Mouse (Mus musculus) limb, embryonic 12.5 days (tissue): ENCODE measurements around the gene Celsr1. TPM values are rescaled to one million over a fixed set of nuclear protein-coding genes. Genes with fewer than 3 reads are reported as not detected.
A peak's percentile ranks its signal among the peaks of the same experiment; 100 is the strongest.

Experiments used
- ATAC-seq: fragments of 200-750 bp; cut with Nextera tagmentation; 2 replicates; pipeline ENCODE4 v1.8.0; 2017; ENCODE audit warnings: low read depth, moderate TSS enrichment; ENCODE audit not compliant: insufficient number of reproducible peaks, insufficient read depth, low FRiP score, low TSS enrichment
- H3K27ac ChIP-seq: fragments of 300-500 bp; sonication (generic); 2 replicates; pipeline ENCODE4 v1.5.1; 2016; ENCODE audit warnings: mild to moderate bottlenecking, moderate library complexity
- H3K27me3 ChIP-seq: fragments of 300-500 bp; sonication (generic); 2 replicates; pipeline ENCODE4 v1.6.1; 2016; ENCODE audit warnings: mild to moderate bottlenecking, moderate library complexity
- H3K36me3 ChIP-seq: fragments of 300-500 bp; sonication (generic); 2 replicates; pipeline ENCODE4 v1.6.1; 2016; ENCODE audit warnings: mild to moderate bottlenecking, moderate library complexity
- H3K4me1 ChIP-seq: fragments of 300-500 bp; sonication (generic); replicated peaks from 2 replicates; pipeline ENCODE4 v1.6.1; 2016
- H3K4me2 ChIP-seq: fragments of 300-500 bp; sonication (generic); 2 replicates; pipeline ENCODE4 v1.6.1; 2016; ENCODE audit warnings: mild to moderate bottlenecking, moderate library complexity
- H3K4me3 ChIP-seq: fragments of 300-500 bp; sonication (generic); replicated peaks from 2 replicates; pipeline ENCODE4 v1.5.1; 2016; ENCODE audit warnings: mild to moderate bottlenecking
- H3K9ac ChIP-seq: fragments of 300-500 bp; sonication (generic); replicated peaks from 2 replicates; pipeline ENCODE4 v1.6.1; 2016; ENCODE audit warnings: mild to moderate bottlenecking, moderate library complexity
- H3K9me3 ChIP-seq: fragments of 300-500 bp; sonication (generic); 2 replicates; pipeline ENCODE4 v1.6.1; 2016; ENCODE audit warnings: mild to moderate bottlenecking, moderate library complexity
- WGBS: fragments of 180-500 bp; shearing (Covaris S2); methylation state at CpG from one replicate; pipeline ENCODE4 v1.1.7; 2016; 5-methylcytosine and 5-hydroxymethylcytosine counted together
- polyA plus RNA-seq: library from polyadenylated mRNA; unstranded; fragments of >200 nt; fragmentation: Nextera tagmentation; extraction: Ambion mirVana; gene quantifications from 2 replicates; pipeline ENCODE4 v1.2.1, GENCODE M21; 2016

Celsr1 gene
- polyA plus RNA-seq, 1 experiment from 2014 or later, result 1.9 TPM

DNA sequence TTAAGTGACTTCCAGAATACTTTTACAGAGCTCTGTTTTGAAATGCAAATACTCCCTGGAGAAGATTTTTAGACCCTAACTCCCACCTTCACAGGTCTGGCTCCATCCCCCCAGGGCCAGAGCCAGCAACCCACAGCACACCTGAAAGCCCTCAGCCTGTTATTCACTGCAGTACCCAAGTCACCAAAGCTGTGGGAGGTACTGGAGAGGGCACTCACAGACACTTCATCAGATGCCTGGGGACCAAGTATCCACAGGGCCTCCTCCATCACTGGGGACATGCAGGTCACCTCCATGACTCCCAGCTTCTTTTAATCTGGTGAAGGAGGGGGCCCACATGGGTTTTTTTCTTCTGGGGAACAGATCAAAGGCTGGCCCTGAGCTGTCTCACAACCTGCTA, 40.2 kb downstream of the Celsr1 start:
- Histone ChIP-seq H3K36me3 (no peaks in the 10 kb centered on the region), H3K27ac (peak overlapping the region; percentile 67), H3K9ac (no peak overlapping the region), H3K9me3 (no peaks in the 10 kb centered on the region), H3K4me2 (no peak overlapping the region; the same call in 1 of the 2 replicates), H3K27me3 (no peaks in the 10 kb centered on the region), H3K4me1 (peaks cover 52% of the 10 kb centered on the region), H3K4me3 (no peak overlapping the region)
- no peak for ATAC-seq

DNA sequence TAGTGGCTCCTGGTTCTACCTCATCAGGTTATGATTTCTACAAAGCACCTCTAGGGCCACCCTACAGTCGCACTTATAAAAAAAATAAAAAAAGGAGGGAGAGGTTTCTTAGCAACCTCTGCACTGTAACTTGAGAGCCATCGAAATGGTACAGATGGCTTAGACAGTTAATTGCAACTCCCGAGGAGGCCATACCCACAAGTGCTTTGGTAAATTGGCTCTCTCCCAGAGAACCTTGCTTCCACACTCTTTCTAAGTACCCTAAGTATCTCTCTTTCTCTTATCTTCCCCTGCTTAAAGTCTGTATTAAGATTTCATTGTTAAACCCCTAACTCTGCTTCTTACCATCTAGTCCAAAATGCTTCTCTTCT, 41.5 kb downstream of the Celsr1 start:
- peak overlapping the region; percentile 58; the same call in 1 of the 2 replicates for H3K27ac ChIP-seq
- 0 out of 2 replicates have a peak, but pooled peaks have one; percentile 17 for ATAC-seq
- peaks cover 47% of the 10 kb centered on the region for H3K4me1 ChIP-seq

DNA sequence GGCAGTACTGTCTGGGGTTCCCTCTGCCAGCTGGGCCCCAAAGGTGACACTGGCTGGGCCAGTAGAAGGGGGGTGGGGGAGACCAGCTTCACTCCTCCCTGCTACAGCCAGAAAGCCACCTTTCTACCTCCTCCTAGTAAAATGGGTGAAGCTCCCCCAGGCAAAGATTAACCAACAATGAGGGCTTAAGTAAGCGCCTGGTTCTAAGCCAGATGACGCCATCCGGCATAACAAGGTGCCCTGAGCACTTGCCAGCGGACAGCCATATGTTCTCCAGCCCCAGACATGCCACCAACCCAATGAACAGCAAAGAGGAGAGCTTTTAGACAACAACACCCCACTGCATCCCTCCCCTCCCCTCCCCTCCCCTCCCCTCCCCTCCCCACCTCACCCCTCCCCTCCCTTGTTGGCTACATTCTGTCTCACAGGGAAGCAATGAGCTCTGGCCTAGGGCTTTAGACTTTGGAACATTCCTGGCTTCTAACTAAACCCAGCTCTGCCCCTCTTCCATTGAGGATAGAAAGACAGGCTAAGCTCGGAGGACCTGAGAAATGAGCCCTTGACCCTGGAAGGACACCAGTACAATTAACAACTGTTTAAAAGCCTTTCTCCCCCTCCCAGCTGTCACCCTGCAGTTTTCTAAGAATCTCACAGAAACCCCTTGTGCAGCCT, 42.0 kb downstream of the Celsr1 start:
- Histone ChIP-seq H3K27me3 (no peaks in the 10 kb centered on the region), H3K4me2 (no peak overlapping the region), H3K4me1 (peaks cover 47% of the 10 kb centered on the region), H3K9ac (no peak overlapping the region), H3K36me3 (no peaks in the 10 kb centered on the region), H3K27ac (peak overlapping the region; percentile 58), H3K4me3 (no peak overlapping the region), H3K9me3 (no peaks in the 10 kb centered on the region)
- WGBS, result 58% methylated on average over 5 of the region's 5 CpGs
- no peak for ATAC-seq

More for the DNA sequence above, 41.5 kb downstream of the Celsr1 start:
- Histone ChIP-seq H3K4me3 (no peak overlapping the region), H3K36me3 (no peaks in the 10 kb centered on the region), H3K4me2 (no peak overlapping the region), H3K9me3 (no peaks in the 10 kb centered on the region), H3K27me3 (no peaks in the 10 kb centered on the region), H3K9ac (no peak overlapping the region)
- WGBS, result 5% methylated on average over 3 of the region's 3 CpGs

DNA sequence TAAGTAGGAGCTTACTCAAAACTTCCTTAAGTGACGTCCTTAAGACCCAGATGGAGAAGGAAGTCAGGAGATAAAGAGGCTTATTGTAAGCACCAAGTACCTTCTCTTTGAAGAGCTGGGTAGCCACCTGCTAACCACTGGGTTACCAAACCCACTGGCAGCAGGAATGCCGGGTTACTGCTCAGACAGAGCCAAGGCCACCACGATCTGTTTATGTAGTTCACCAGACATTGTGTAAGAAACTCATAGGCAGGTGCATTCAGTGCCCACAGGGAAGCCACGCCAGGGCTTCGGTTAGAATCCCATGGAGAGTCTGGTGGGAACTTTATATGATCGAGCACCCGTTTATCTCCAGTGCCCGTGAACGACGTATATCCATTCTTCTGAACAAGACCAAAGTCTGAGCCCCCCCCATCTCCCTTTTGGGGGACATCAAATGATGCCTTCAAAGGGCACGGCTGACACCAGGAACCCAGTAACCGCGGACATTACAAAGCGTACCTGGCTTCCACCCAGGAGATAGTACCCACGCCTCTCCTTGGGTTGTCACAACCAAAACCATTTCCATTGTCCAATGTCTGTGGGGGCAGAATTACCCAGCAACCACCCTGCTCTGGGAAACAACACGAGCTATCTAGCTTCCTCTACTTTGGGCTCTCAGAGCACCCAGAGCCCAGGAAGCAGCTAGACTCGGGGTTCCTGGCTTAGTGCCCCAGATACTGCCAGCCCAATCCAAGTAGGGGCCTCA, 42.7 kb downstream of the Celsr1 start:
- H3K9me3 ChIP-seq, result no peaks in the 10 kb centered on the region
- no peak overlapping the region for H3K4me3 ChIP-seq
- no peak overlapping the region for H3K9ac ChIP-seq
- H3K4me1 ChIP-seq, result peaks cover 43% of the 10 kb centered on the region
- ATAC-seq, result no peak
- H3K36me3 ChIP-seq, result no peaks in the 10 kb centered on the region
- H3K27me3 ChIP-seq, result no peaks in the 10 kb centered on the region
- WGBS, result 92% methylated on average over 17 of the region's 17 CpGs
- no peak overlapping the region for H3K27ac ChIP-seq
- no peak overlapping the region for H3K4me2 ChIP-seq

DNA sequence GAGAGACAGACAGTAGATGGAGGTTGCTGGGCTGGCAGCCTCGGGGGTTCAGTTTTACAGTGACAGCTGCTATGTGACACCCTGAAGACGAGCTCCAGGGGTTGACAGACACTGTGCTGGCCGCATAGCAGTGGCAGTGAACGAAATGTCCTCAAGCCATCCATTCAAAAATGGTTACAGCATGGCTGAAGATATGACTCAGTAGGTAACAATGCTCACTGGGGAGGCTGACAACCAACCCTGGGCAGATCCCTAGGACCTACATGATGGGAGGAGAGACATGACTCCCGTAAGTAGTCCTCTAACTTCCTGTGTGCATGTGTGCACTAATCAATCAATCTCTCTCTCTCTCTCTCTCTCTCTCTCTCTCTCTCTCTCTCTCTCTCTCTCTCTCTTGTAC, 45.7 kb downstream of the Celsr1 start:
- Histone ChIP-seq H3K4me2 (no peak overlapping the region), H3K27ac (no peak overlapping the region), H3K27me3 (no peaks in the 10 kb centered on the region), H3K9me3 (no peaks in the 10 kb centered on the region), H3K36me3 (no peaks in the 10 kb centered on the region), H3K4me3 (no peak overlapping the region), H3K4me1 (peaks cover 23% of the 10 kb centered on the region), H3K9ac (no peak overlapping the region)
- 68% methylated on average over 5 of the region's 5 CpGs for WGBS
- no peak for ATAC-seq

DNA sequence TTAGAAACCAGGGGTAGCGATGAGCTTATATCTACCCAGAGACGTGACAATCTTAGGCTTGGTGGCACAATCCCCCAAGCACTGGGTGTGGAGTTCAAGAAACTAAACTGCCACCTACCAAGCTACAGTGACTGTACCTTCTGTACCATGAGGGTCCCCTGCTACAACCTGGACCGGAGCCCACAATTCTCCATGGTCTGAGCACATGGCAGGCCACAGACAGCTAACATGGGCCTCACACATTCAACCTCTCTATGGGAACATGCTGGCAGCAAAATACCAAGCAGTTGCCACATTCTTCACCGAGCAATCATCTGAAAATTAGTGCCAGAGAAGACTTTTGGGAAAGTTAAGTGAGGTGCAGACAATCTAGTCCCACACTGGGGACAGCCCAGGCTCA, 47.4 kb downstream of the Celsr1 start:
- Histone ChIP-seq H3K9ac (no peak overlapping the region), H3K4me1 (peaks cover 14% of the 10 kb centered on the region), H3K4me2 (no peak overlapping the region), H3K36me3 (no peaks in the 10 kb centered on the region), H3K27me3 (no peaks in the 10 kb centered on the region), H3K4me3 (no peak overlapping the region), H3K9me3 (no peaks in the 10 kb centered on the region), H3K27ac (no peak overlapping the region)
- 88% methylated on average over 4 of the region's 4 CpGs for WGBS
- ATAC-seq, result no peak

DNA sequence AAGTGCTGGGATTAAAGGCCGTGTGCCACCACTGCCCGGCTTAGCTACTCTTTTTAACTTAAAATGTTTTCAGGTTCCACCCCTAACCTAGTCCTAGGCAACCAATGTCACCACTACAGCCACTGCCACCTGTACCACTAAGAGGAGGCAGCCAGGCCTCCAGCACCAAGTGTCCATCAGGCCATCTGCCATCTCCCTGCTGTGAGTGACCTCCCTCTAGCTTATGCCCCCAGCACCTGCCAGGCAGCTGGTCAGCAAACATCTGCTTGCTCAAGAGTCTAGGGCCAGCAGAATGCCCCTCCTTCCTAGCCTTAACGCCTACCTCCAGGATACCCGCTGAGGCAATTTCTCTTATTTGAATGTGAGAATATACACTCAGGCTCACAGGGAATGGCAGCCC, 48.0 kb downstream of the Celsr1 start:
- Histone ChIP-seq H3K27me3 (no peaks in the 10 kb centered on the region), H3K4me1 (peaks cover 14% of the 10 kb centered on the region), H3K4me3 (no peak overlapping the region), H3K36me3 (no peaks in the 10 kb centered on the region), H3K9me3 (no peaks in the 10 kb centered on the region), H3K4me2 (no peak overlapping the region), H3K9ac (no peak overlapping the region), H3K27ac (no peak overlapping the region)
- no peak for ATAC-seq
- WGBS, result 69% methylated on average over 4 of the region's 4 CpGs

DNA sequence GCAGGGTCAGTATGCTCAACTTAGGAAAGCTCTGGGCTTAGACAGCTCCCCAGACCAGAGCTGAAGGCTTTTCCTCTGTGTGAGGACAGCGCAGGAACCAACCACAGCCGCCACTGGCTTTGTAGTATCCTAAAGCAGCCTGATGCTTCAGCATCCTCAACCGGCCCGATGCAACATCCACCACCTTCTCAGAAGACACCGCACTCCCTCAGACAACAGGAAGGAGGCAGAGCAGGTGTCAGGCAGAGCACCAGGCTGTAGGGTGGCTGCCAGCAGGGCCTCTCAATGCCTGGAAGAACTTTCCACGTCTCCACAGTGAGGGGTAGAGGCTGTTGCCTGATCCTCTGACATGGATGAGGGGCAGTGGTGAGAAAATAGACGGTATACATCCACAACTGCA, 50.4 kb downstream of the Celsr1 start:
- WGBS, result 82% methylated on average over 7 of the region's 7 CpGs
- no peak for ATAC-seq
- no peak overlapping the region for H3K4me3 ChIP-seq

DNA sequence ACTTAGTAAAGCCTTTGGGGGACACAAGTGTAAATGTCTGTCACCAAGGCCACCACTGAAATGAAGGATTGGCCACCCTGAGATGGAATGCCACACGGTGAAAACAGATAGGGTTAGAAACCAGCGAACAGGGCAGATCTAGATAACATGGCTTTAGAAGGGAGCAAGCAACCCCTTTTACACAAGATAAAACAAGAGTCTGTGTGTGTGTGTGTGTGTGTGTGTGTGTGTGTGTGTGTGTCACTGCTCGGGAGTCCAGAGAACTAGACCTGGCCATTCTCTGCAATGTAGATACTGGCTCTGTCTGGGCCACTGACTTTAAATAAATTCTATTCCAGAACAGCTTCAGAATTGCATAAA, 51.2 kb downstream of the Celsr1 start:
- ATAC-seq, result no peak
- Histone ChIP-seq H3K36me3 (no peaks in the 10 kb centered on the region), H3K27me3 (no peaks in the 10 kb centered on the region), H3K4me3 (no peak overlapping the region), H3K27ac (no peak overlapping the region), H3K4me1 (peaks cover 14% of the 10 kb centered on the region), H3K4me2 (no peak overlapping the region), H3K9ac (no peak overlapping the region), H3K9me3 (no peaks in the 10 kb centered on the region)
- 70% methylated on average over 3 of the region's 3 CpGs for WGBS

More for the DNA sequence above, 50.4 kb downstream of the Celsr1 start:
- Histone ChIP-seq H3K4me1 (peaks cover 14% of the 10 kb centered on the region), H3K9me3 (no peaks in the 10 kb centered on the region), H3K36me3 (no peaks in the 10 kb centered on the region), H3K27me3 (no peaks in the 10 kb centered on the region), H3K27ac (no peak overlapping the region), H3K9ac (no peak overlapping the region), H3K4me2 (no peak overlapping the region)

DNA sequence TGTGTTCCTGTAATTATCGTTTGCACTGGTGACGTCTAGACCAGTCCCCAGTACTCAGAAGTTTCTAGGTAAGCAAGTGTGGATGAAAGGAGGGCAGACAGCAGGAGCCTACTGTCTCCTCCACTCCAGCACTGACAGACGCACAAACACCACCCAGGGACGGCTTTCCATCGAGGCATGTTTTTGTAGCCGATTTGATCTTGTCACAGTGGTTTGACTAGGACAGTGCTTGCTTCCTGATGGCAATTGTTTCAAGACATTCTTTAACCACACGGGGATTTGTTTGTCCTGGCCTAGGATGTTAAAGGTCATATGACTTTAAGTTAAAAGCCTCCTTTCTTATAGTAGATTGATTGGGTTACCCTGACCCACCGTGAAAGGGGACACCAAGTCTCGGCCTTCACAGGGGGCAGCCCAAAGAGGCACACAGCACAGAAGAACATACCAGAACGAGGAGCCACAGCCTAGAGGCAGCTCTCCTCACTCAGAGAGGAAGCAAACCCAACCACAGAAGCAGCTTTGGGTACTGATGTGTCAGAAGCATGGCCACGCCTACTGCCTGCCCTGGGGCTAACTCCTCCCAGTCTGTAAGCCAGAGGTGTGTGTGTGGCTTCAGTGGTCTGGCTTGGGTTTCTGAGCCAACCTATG, 51.7 kb downstream of the Celsr1 start:
- Histone ChIP-seq H3K4me3 (no peak overlapping the region), H3K27ac (no peak overlapping the region), H3K9me3 (no peaks in the 10 kb centered on the region), H3K9ac (no peak overlapping the region), H3K27me3 (no peaks in the 10 kb centered on the region), H3K4me1 (peaks cover 17% of the 10 kb centered on the region), H3K4me2 (no peak overlapping the region), H3K36me3 (no peaks in the 10 kb centered on the region)
- WGBS, result 45% methylated on average over 11 of the region's 11 CpGs
- no peak for ATAC-seq

DNA sequence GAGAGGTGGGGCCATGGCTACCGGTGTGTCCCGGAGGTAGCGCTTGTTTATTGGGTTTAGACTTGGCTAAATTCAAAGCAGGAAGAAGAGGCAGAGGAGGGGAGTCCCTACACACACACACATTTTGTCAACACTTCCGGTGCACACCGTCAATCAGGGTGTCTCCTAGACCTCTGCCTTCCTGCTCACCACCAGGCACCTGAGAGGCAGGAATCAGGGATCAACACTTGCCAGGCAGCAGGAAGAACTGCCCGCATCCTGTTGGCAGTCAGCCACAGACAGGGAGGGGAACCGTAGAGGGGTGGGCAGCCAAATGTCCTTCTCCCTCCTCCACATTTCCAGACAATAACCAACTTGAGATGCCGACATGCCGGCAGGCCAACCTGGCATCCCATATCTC, 56.5 kb downstream of the Celsr1 start:
- ATAC-seq, result no peak
- H3K27me3 ChIP-seq, result no peaks in the 10 kb centered on the region
- H3K4me3 ChIP-seq, result no peak overlapping the region
- no peak overlapping the region for H3K9ac ChIP-seq
- H3K27ac ChIP-seq, result no peak overlapping the region
- H3K36me3 ChIP-seq, result no peaks in the 10 kb centered on the region
- peaks cover 18% of the 10 kb centered on the region for H3K4me1 ChIP-seq
- WGBS, result 93% methylated on average over 9 of the region's 9 CpGs
- H3K9me3 ChIP-seq, result no peaks in the 10 kb centered on the region
- no peak overlapping the region for H3K4me2 ChIP-seq
